Mouse (Mus musculus): ENCODE results near the gene Ddx27. TPM values are rescaled to one million over a fixed set of nuclear protein-coding genes. Genes with fewer than 3 reads are reported as not detected.

Gene Ddx27
- polyA plus RNA-seq, 1 experiment = 18.6 TPM

GRCm38 (mm10) chr2:167066528-167067516 is 51.8 kb downstream of the Ddx27 start:
- no peak for DNase-seq
- TF ChIP-seq POLR2A (IDR thresholded peaks at IDR 0.05; ENCODE audit: borderline replicate concordance, extremely low read depth, low read depth, low read length) (no peak), CTCF (IDR thresholded peaks at IDR 0.05; ENCODE audit: insufficient read depth, low read length) (no peak)
- Histone ChIP-seq H3K4me1 (ENCODE audit: control insufficient read depth, insufficient read depth, low read length) (peaks cover 6% of the 10 kb centered on the region; the same call in 1 of the 2 replicates), H3K4me3 (replicated peaks; ENCODE audit: extremely low read depth, low read depth, low read length) (no peak overlapping the region)
- 34% methylated on average over 6 of the region's 6 CpGs for WGBS

GRCm38 (mm10) chr2:167067575-167067974 is 52.6 kb downstream of the Ddx27 start:
- whole genome bisulfite sequencing = 41% methylated on average over 6 of the region's 6 CpGs
- Histone ChIP-seq H3K4me3 (replicated peaks; ENCODE audit: extremely low read depth, low read depth, low read length) (no peak overlapping the region), H3K4me1 (ENCODE audit: control insufficient read depth, insufficient read depth, low read length) (peaks cover 5% of the 10 kb centered on the region; the same call in 1 of the 2 replicates)
- DNase-seq = no peak
- TF ChIP-seq CTCF (IDR thresholded peaks at IDR 0.05; ENCODE audit: insufficient read depth, low read length) = no peak
- TF ChIP-seq POLR2A (IDR thresholded peaks at IDR 0.05; ENCODE audit: borderline replicate concordance, extremely low read depth, low read depth, low read length) = no peak

- 48% methylated on average over 6 of the region's 6 CpGs for WGBS
- DNase-seq = no peak
- TF ChIP-seq POLR2A (IDR thresholded peaks at IDR 0.05; ENCODE audit: borderline replicate concordance, extremely low read depth, low read depth, low read length) = no peak
- TF ChIP-seq CTCF (IDR thresholded peaks at IDR 0.05; ENCODE audit: insufficient read depth, low read length) = no peak
Observed at GRCm38 (mm10) chr2:167070341-167070740, 55.3 kb downstream of the Ddx27 start.

GRCm38 (mm10) chr2:167071266-167071640 is 56.3 kb downstream of the Ddx27 start:
- no peaks in the 10 kb centered on the region for H3K4me1 ChIP-seq (ENCODE audit: control insufficient read depth, insufficient read depth, low read length)
- H3K4me3 ChIP-seq (replicated peaks; ENCODE audit: extremely low read depth, low read depth, low read length) = peak overlapping the region; percentile 42
- DNase-seq = no peak
- TF ChIP-seq CTCF (IDR thresholded peaks at IDR 0.05; ENCODE audit: insufficient read depth, low read length) (no peak), POLR2A (IDR thresholded peaks at IDR 0.05; ENCODE audit: borderline replicate concordance, extremely low read depth, low read depth, low read length) (no peak)
- 18% methylated on average over 12 of the region's 12 CpGs for WGBS

More at GRCm38 (mm10) chr2:167070341-167070740, 55.3 kb downstream of the Ddx27 start:
- no peaks in the 10 kb centered on the region for H3K4me1 ChIP-seq (ENCODE audit: control insufficient read depth, insufficient read depth, low read length)
- H3K4me3 ChIP-seq (replicated peaks; ENCODE audit: extremely low read depth, low read depth, low read length) = no peak overlapping the region

GRCm38 (mm10) chr2:167071641-167072601 is 56.9 kb downstream of the Ddx27 start:
- peak; percentile 91 for DNase-seq
- Histone ChIP-seq H3K4me1 (ENCODE audit: control insufficient read depth, insufficient read depth, low read length) (no peaks in the 10 kb centered on the region), H3K4me3 (replicated peaks; ENCODE audit: extremely low read depth, low read depth, low read length) (peak overlapping the region; percentile 61)
- WGBS = 6% methylated on average over 22 of the region's 22 CpGs
- TF ChIP-seq CTCF (IDR thresholded peaks at IDR 0.05; ENCODE audit: insufficient read depth, low read length) = peak; percentile 100
- TF ChIP-seq POLR2A (IDR thresholded peaks at IDR 0.05; ENCODE audit: borderline replicate concordance, extremely low read depth, low read depth, low read length) = no peak

- no peak for DNase-seq
- TF ChIP-seq POLR2A (IDR thresholded peaks at IDR 0.05; ENCODE audit: borderline replicate concordance, extremely low read depth, low read depth, low read length) (no peak), CTCF (IDR thresholded peaks at IDR 0.05; ENCODE audit: insufficient read depth, low read length) (no peak)
- Histone ChIP-seq H3K4me3 (replicated peaks; ENCODE audit: extremely low read depth, low read depth, low read length) (no peak overlapping the region), H3K4me1 (ENCODE audit: control insufficient read depth, insufficient read depth, low read length) (0 out of 2 replicates have a peak, but pooled peaks cover 2% of the 10 kb centered on the region)
- WGBS = 78% methylated on average over 5 of the region's 5 CpGs
Observed at GRCm38 (mm10) chr2:167074587-167074986, 59.6 kb downstream of the Ddx27 start.

GRCm38 (mm10) chr2:167076352-167076751 is 61.4 kb downstream of the Ddx27 start:
- Histone ChIP-seq H3K4me1 (ENCODE audit: control insufficient read depth, insufficient read depth, low read length) (0 out of 2 replicates have a peak, but pooled peaks cover 2% of the 10 kb centered on the region), H3K4me3 (replicated peaks; ENCODE audit: extremely low read depth, low read depth, low read length) (no peak overlapping the region)

GRCm38 (mm10) chr2:167076759-167077158 is 61.8 kb downstream of the Ddx27 start:
- WGBS = 86% methylated on average over 2 of the region's 2 CpGs

More at GRCm38 (mm10) chr2:167076352-167076751, 61.4 kb downstream of the Ddx27 start:
- DNase-seq = no peak
- 92% methylated on average over 4 of the region's 4 CpGs for WGBS
- TF ChIP-seq POLR2A (IDR thresholded peaks at IDR 0.05; ENCODE audit: borderline replicate concordance, extremely low read depth, low read depth, low read length) (no peak), CTCF (IDR thresholded peaks at IDR 0.05; ENCODE audit: insufficient read depth, low read length) (no peak)

More at GRCm38 (mm10) chr2:167076759-167077158, 61.8 kb downstream of the Ddx27 start:
- Histone ChIP-seq H3K4me1 (ENCODE audit: control insufficient read depth, insufficient read depth, low read length) (0 out of 2 replicates have a peak, but pooled peaks cover 4% of the 10 kb centered on the region), H3K4me3 (replicated peaks; ENCODE audit: extremely low read depth, low read depth, low read length) (no peak overlapping the region)
- no peak for TF ChIP-seq CTCF (IDR thresholded peaks at IDR 0.05; ENCODE audit: insufficient read depth, low read length)
- TF ChIP-seq POLR2A (IDR thresholded peaks at IDR 0.05; ENCODE audit: borderline replicate concordance, extremely low read depth, low read depth, low read length) = no peak
- no peak for DNase-seq
